Mouse (Mus musculus): ENCODE measurements around the gene Pdgfb. TPM values are rescaled to one million over a fixed set of nuclear protein-coding genes. Genes with fewer than 3 reads are reported as not detected.

Gene Pdgfb
- polyA plus RNA-seq, 1 experiment from 2014 or later, result 3.3 TPM

GRCm38 (mm10) chr15:80001601-80002000 is 13.2 kb downstream of the Pdgfb start:
- no peak overlapping the region for H3K27ac ChIP-seq
- no peaks in the 10 kb centered on the region for H3K36me3 ChIP-seq
- H3K27me3 ChIP-seq (replicated peaks), result no peaks in the 10 kb centered on the region; the same call in 1 of the 2 replicates
- H3K4me1 ChIP-seq, result peaks cover 17% of the 10 kb centered on the region
- H3K4me2 ChIP-seq (replicated peaks), result no peak overlapping the region
- ATAC-seq (ENCODE audit: low FRiP score, low read depth), result no peak
- 94% methylated on average over 23 of the region's 23 CpGs for WGBS
- H3K9me3 ChIP-seq, result no peaks in the 10 kb centered on the region
- no peak overlapping the region for H3K9ac ChIP-seq
- H3K4me3 ChIP-seq, result no peak overlapping the region

- Histone ChIP-seq H3K27me3 (replicated peaks) (no peaks in the 10 kb centered on the region; the same call in 1 of the 2 replicates), H3K27ac (no peak overlapping the region), H3K9ac (no peak overlapping the region), H3K9me3 (no peaks in the 10 kb centered on the region), H3K4me1 (peaks cover 17% of the 10 kb centered on the region), H3K4me3 (no peak overlapping the region), H3K36me3 (no peaks in the 10 kb centered on the region), H3K4me2 (replicated peaks) (no peak overlapping the region)
- WGBS, result 66% methylated on average over 8 of the region's 8 CpGs
- no peak for ATAC-seq (ENCODE audit: low FRiP score, low read depth)
Observed at GRCm38 (mm10) chr15:80000694-80001093, 14.1 kb downstream of the Pdgfb start.

- no peak for ATAC-seq (ENCODE audit: low FRiP score, low read depth)
Observed at GRCm38 (mm10) chr15:79997988-79998387, 16.8 kb downstream of the Pdgfb start.

GRCm38 (mm10) chr15:79996781-79997180 is 18.0 kb downstream of the Pdgfb start:
- no peaks in the 10 kb centered on the region for H3K36me3 ChIP-seq
- no peak overlapping the region for H3K27ac ChIP-seq
- H3K9ac ChIP-seq, result no peak overlapping the region
- no peak overlapping the region for H3K4me3 ChIP-seq
- no peaks in the 10 kb centered on the region for H3K27me3 ChIP-seq (replicated peaks)
- H3K4me2 ChIP-seq (replicated peaks), result no peak overlapping the region
- ATAC-seq (ENCODE audit: low FRiP score, low read depth), result no peak
- WGBS, result 91% methylated on average over 11 of the region's 11 CpGs
- no peaks in the 10 kb centered on the region for H3K9me3 ChIP-seq
- no peaks in the 10 kb centered on the region for H3K4me1 ChIP-seq

More at GRCm38 (mm10) chr15:79997988-79998387, 16.8 kb downstream of the Pdgfb start:
- H3K27ac ChIP-seq, result no peak overlapping the region
- H3K4me2 ChIP-seq (replicated peaks), result no peak overlapping the region
- H3K4me3 ChIP-seq, result no peak overlapping the region
- 72% methylated on average over 3 of the region's 3 CpGs for WGBS
- H3K9me3 ChIP-seq, result no peaks in the 10 kb centered on the region
- no peaks in the 10 kb centered on the region for H3K4me1 ChIP-seq
- H3K9ac ChIP-seq, result no peak overlapping the region
- no peaks in the 10 kb centered on the region for H3K27me3 ChIP-seq (replicated peaks)
- H3K36me3 ChIP-seq, result no peaks in the 10 kb centered on the region

GRCm38 (mm10) chr15:79995552-79995951 is 19.2 kb downstream of the Pdgfb start:
- no peak for ATAC-seq (ENCODE audit: low FRiP score, low read depth)
- Histone ChIP-seq H3K27ac (no peak overlapping the region), H3K4me2 (replicated peaks) (no peak overlapping the region), H3K9me3 (no peaks in the 10 kb centered on the region), H3K9ac (no peak overlapping the region), H3K36me3 (no peaks in the 10 kb centered on the region), H3K27me3 (replicated peaks) (no peaks in the 10 kb centered on the region), H3K4me1 (no peaks in the 10 kb centered on the region), H3K4me3 (no peak overlapping the region)
- WGBS, result 93% methylated on average over 7 of the region's 7 CpGs

GRCm38 (mm10) chr15:79994566-79994965 is 20.2 kb downstream of the Pdgfb start:
- Histone ChIP-seq H3K4me2 (replicated peaks) (no peak overlapping the region), H3K27ac (no peak overlapping the region), H3K4me3 (no peak overlapping the region), H3K27me3 (replicated peaks) (no peaks in the 10 kb centered on the region), H3K9ac (no peak overlapping the region), H3K9me3 (no peaks in the 10 kb centered on the region), H3K4me1 (no peaks in the 10 kb centered on the region), H3K36me3 (no peaks in the 10 kb centered on the region)
- 79% methylated on average over 4 of the region's 4 CpGs for WGBS
- no peak for ATAC-seq (ENCODE audit: low FRiP score, low read depth)

GRCm38 (mm10) chr15:79986182-79986581 is 28.6 kb downstream of the Pdgfb start:
- ATAC-seq (ENCODE audit: low FRiP score, low read depth), result no peak
- H3K4me2 ChIP-seq (replicated peaks), result no peak overlapping the region
- H3K4me1 ChIP-seq, result peaks cover 5% of the 10 kb centered on the region
- H3K27ac ChIP-seq, result no peak overlapping the region
- no peak overlapping the region for H3K4me3 ChIP-seq
- no peaks in the 10 kb centered on the region for H3K9me3 ChIP-seq
- no peaks in the 10 kb centered on the region for H3K27me3 ChIP-seq (replicated peaks)
- H3K36me3 ChIP-seq, result no peaks in the 10 kb centered on the region
- WGBS, result 79% methylated on average over 8 of the region's 8 CpGs
- H3K9ac ChIP-seq, result no peak overlapping the region

- no peaks in the 10 kb centered on the region for H3K36me3 ChIP-seq
- no peaks in the 10 kb centered on the region for H3K27me3 ChIP-seq (replicated peaks)
- no peak overlapping the region for H3K27ac ChIP-seq
- no peak overlapping the region for H3K9ac ChIP-seq
- no peak overlapping the region for H3K4me2 ChIP-seq (replicated peaks)
- no peaks in the 10 kb centered on the region for H3K9me3 ChIP-seq
- no peak for ATAC-seq (ENCODE audit: low FRiP score, low read depth)
- no peak overlapping the region for H3K4me3 ChIP-seq
- peaks cover 5% of the 10 kb centered on the region for H3K4me1 ChIP-seq
- 76% methylated on average over 11 of the region's 11 CpGs for WGBS
Observed at GRCm38 (mm10) chr15:79985471-79985870, 29.3 kb downstream of the Pdgfb start.

- no peaks in the 10 kb centered on the region for H3K27me3 ChIP-seq (replicated peaks)
- H3K27ac ChIP-seq, result no peak overlapping the region
- 55% methylated on average over 7 of the region's 7 CpGs for WGBS
- no peak overlapping the region for H3K4me2 ChIP-seq (replicated peaks)
- no peak overlapping the region for H3K4me3 ChIP-seq
- no peaks in the 10 kb centered on the region for H3K36me3 ChIP-seq
- H3K9ac ChIP-seq, result 0 out of 2 replicates have a peak overlapping the region, but pooled peaks have one; percentile 26
- H3K4me1 ChIP-seq, result peaks cover 5% of the 10 kb centered on the region
- no peaks in the 10 kb centered on the region for H3K9me3 ChIP-seq
- no peak for ATAC-seq (ENCODE audit: low FRiP score, low read depth)
Observed at GRCm38 (mm10) chr15:79984152-79984551, 30.6 kb downstream of the Pdgfb start.

GRCm38 (mm10) chr15:79980716-79981115 is 34.1 kb downstream of the Pdgfb start:
- H3K4me1 ChIP-seq, result peaks cover 5% of the 10 kb centered on the region
- H3K4me3 ChIP-seq, result no peak overlapping the region
- no peak overlapping the region for H3K9ac ChIP-seq
- no peak overlapping the region for H3K27ac ChIP-seq
- ATAC-seq (ENCODE audit: low FRiP score, low read depth), result no peak
- no peaks in the 10 kb centered on the region for H3K9me3 ChIP-seq
- no peaks in the 10 kb centered on the region for H3K36me3 ChIP-seq
- 76% methylated on average over 11 of the region's 11 CpGs for WGBS
- no peaks in the 10 kb centered on the region for H3K27me3 ChIP-seq (replicated peaks)
- H3K4me2 ChIP-seq (replicated peaks), result no peak overlapping the region

- no peak overlapping the region for H3K27ac ChIP-seq
- no peaks in the 10 kb centered on the region for H3K27me3 ChIP-seq (replicated peaks)
- H3K36me3 ChIP-seq, result no peaks in the 10 kb centered on the region
- WGBS, result 95% methylated on average over 11 of the region's 11 CpGs
- no peak overlapping the region for H3K4me2 ChIP-seq (replicated peaks)
- H3K9ac ChIP-seq, result no peak overlapping the region
- ATAC-seq (ENCODE audit: low FRiP score, low read depth), result no peak
- H3K9me3 ChIP-seq, result no peaks in the 10 kb centered on the region
- no peaks in the 10 kb centered on the region for H3K4me1 ChIP-seq
- no peak overlapping the region for H3K4me3 ChIP-seq
Observed at GRCm38 (mm10) chr15:79972186-79972585, 42.6 kb downstream of the Pdgfb start.

- no peak within 1 kb of the TSS for H3K4me2 ChIP-seq (replicated peaks)
- no peaks in the 10 kb centered on the region for H3K27me3 ChIP-seq (replicated peaks)
- H3K4me1 ChIP-seq, result no peaks in the 10 kb centered on the region
- no peak within 1 kb of the TSS for H3K4me3 ChIP-seq
- ATAC-seq (ENCODE audit: low FRiP score, low read depth), result no peak
- 93% methylated on average over 11 of the region's 11 CpGs for WGBS
- no peak within 1 kb of the TSS for H3K9ac ChIP-seq
- no peaks in the 10 kb centered on the region for H3K36me3 ChIP-seq
- H3K27ac ChIP-seq, result no peak within 1 kb of the TSS
- H3K9me3 ChIP-seq, result no peaks in the 10 kb centered on the region
Observed at GRCm38 (mm10) chr15:79970940-79971339, 43.8 kb downstream of the Pdgfb start, which contains the start of gene Cbx7. TSS of gene Cbx7 (minus strand) at chr15:79971119.

GRCm38 (mm10) chr15:79970491-79970890 is 44.3 kb downstream of the Pdgfb start:
- no peak overlapping the region for H3K4me3 ChIP-seq
- no peaks in the 10 kb centered on the region for H3K4me1 ChIP-seq
- 94% methylated on average over 18 of the region's 18 CpGs for WGBS
- H3K36me3 ChIP-seq, result no peaks in the 10 kb centered on the region
- no peak overlapping the region for H3K4me2 ChIP-seq (replicated peaks)
- no peaks in the 10 kb centered on the region for H3K27me3 ChIP-seq (replicated peaks)
- H3K9ac ChIP-seq, result no peak overlapping the region
- no peaks in the 10 kb centered on the region for H3K9me3 ChIP-seq
- H3K27ac ChIP-seq, result no peak overlapping the region
- no peak for ATAC-seq (ENCODE audit: low FRiP score, low read depth)
